Mouse (Mus musculus): ENCODE measurements around the gene Nup85. TPM values are rescaled to one million over a fixed set of nuclear protein-coding genes. Genes with fewer than 3 reads are reported as not detected.
A peak's percentile ranks its signal among the peaks of the same experiment; 100 is the strongest.

Nup85 gene
- polyA plus RNA-seq (2012; rRNA removed): 184 and 187 TPM in 2 replicates
- polyA plus RNA-seq (2014; fragmentation: Nextera tagmentation; extraction: Ambion mirVana): 144 and 148 TPM in 2 replicates

DNA sequence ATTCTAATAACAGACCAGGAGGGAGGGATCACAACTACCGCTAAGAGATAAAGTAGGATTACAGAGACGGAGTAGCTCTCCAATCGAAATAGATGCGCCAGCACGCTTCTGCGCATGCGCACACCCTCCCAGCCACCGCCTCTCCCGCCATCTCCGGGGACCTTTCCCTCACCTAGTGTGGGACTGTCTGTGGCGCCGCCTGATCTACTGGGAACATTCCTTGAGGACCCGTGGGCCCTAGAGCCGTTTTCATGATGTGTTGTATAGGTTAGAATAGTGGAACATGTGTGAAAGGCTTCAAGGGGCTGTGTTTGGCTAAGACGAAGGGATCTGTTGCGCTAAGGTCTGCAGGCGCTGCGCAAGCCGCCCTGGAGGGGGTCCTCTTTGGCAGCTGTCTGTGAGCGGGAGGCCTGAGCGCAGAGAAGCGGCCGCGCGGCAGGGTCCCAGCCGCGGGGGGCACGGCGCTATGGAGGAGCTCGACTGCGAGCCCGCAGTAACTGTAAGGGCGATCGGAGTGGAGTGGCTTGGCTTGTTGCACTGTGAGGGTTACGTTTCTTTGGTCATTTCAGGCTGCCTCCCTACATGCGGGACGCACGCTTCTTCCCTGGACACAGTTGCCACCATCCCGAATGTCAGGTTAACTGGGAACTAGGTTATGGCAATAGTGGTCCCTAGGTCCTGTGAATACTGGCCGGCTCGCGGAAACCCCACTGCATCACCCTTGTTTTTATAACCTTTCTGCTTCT is at the start of gene Nup85:
TSS of gene Nup85 (plus strand) at position 371 of the 746 bp plus-strand sequence.
- ATAC-seq (ENCODE audit: low FRiP score, low read depth): peak; percentile 92
- under 1% methylated on average over 42 of the region's 42 CpGs for WGBS
- TF ChIP-seq POLR2A (IDR thresholded peaks at IDR 0.05; ENCODE audit: borderline replicate concordance, extremely low read depth, insufficient read depth, insufficient read length): peak; percentile 85

DNA sequence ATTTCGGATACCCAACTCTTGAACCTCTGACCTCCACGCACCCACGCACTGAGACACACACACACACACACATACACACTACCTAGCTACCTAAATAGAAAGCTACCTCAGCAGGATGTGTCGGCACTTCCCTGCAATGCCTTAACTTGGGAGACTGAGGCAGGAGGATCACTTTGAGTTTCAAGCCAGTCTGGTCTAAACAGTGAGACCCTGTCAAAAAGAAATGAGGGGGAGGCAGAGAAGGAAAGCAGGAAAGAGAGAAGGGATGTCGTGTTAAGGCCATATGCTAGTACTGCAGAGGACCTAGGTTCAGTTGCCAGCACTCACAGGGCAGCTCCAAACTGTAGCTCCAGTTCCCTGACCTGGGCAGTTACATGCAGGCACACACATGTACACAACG is 49.2 kb upstream of the Nup85 start:
- no peaks in the 10 kb centered on the region; the same call in 1 of the 2 replicates for H3K36me3 ChIP-seq (ENCODE audit: control insufficient read depth, insufficient read depth, low read length)
- no peaks in the 10 kb centered on the region for H3K9me3 ChIP-seq (ENCODE audit: control insufficient read depth, low read length)
- no peak for DNase-seq (ENCODE audit: low spot score)
- 74% methylated on average over 6 of the region's 6 CpGs for WGBS
- no peak overlapping the region for H3K9ac ChIP-seq (ENCODE audit: low read depth, low read length, severe bottlenecking)
- H3K4me3 ChIP-seq (replicated peaks; ENCODE audit: low read length): no peak overlapping the region
- ATAC-seq (ENCODE audit: low FRiP score, low read depth): no peak
- 0 out of 2 replicates have a peak overlapping the region, but pooled peaks have one; percentile 0 for H3K4me2 ChIP-seq (replicated peaks; ENCODE audit: low read depth, low read length, severe bottlenecking)
- H3K4me1 ChIP-seq (ENCODE audit: control insufficient read depth, insufficient read depth, low read length): peaks cover 31% of the 10 kb centered on the region
- H3K27ac ChIP-seq (replicated peaks; ENCODE audit: low read depth, low read length): no peak overlapping the region
- no peak for TF ChIP-seq POLR2A (IDR thresholded peaks at IDR 0.05; ENCODE audit: borderline replicate concordance, extremely low read depth, insufficient read depth, insufficient read length)
- H3K27me3 ChIP-seq (ENCODE audit: control insufficient read depth, insufficient read depth, low read length): no peaks in the 10 kb centered on the region

More for the DNA sequence above, at the start of gene Nup85:
- H3K27ac ChIP-seq (replicated peaks; ENCODE audit: low read depth, low read length): peak within 1 kb of the TSS; percentile 78
- H3K9me3 ChIP-seq (ENCODE audit: control insufficient read depth, low read length): no peaks in the 10 kb centered on the region
- peak within 1 kb of the TSS; percentile 60 for H3K9ac ChIP-seq (ENCODE audit: low read depth, low read length, severe bottlenecking)
- H3K27me3 ChIP-seq (ENCODE audit: control insufficient read depth, insufficient read depth, low read length): no peaks in the 10 kb centered on the region
- H3K4me1 ChIP-seq (ENCODE audit: control insufficient read depth, insufficient read depth, low read length): peaks cover 8% of the 10 kb centered on the region
- peak within 1 kb of the TSS; percentile 57 for H3K4me3 ChIP-seq (replicated peaks; ENCODE audit: low read length)
- H3K36me3 ChIP-seq (ENCODE audit: control insufficient read depth, insufficient read depth, low read length): peaks cover 30% of the 10 kb centered on the region
- H3K4me2 ChIP-seq (replicated peaks; ENCODE audit: low read depth, low read length, severe bottlenecking): peak within 1 kb of the TSS; percentile 72
- DNase-seq (ENCODE audit: low spot score): peak; percentile 99

DNA sequence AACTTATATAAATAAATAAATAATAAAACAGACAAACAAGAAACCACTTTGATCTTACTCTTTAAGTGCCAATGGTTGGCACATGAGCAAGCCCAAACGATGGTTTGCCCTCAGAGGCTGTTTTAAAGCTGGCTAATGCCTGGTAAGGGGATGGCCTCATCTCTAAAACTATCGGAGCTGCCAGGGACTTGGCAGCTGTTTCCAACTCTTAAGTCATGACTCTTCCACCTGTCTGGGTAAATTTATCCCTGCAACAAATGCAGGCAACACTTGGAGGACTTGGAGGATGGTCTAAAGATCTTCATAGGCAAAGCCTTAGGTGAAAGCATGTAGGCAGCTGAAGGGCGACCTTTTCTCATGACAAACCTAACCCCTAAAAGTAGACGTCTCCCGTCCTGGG is 47.3 kb upstream of the Nup85 start:
- H3K9ac ChIP-seq (ENCODE audit: low read depth, low read length, severe bottlenecking): no peak overlapping the region
- H3K9me3 ChIP-seq (ENCODE audit: control insufficient read depth, low read length): no peaks in the 10 kb centered on the region
- WGBS: 69% methylated on average over 5 of the region's 5 CpGs
- ATAC-seq (ENCODE audit: low FRiP score, low read depth) (no peak), DNase-seq (ENCODE audit: low spot score) (no peak)
- H3K36me3 ChIP-seq (ENCODE audit: control insufficient read depth, insufficient read depth, low read length): peaks cover 2% of the 10 kb centered on the region; the same call in 1 of the 2 replicates
- H3K4me2 ChIP-seq (replicated peaks; ENCODE audit: low read depth, low read length, severe bottlenecking): no peak overlapping the region
- H3K27ac ChIP-seq (replicated peaks; ENCODE audit: low read depth, low read length): no peak overlapping the region
- H3K27me3 ChIP-seq (ENCODE audit: control insufficient read depth, insufficient read depth, low read length): no peaks in the 10 kb centered on the region
- no peak overlapping the region for H3K4me3 ChIP-seq (replicated peaks; ENCODE audit: low read length)
- peaks cover 11% of the 10 kb centered on the region for H3K4me1 ChIP-seq (ENCODE audit: control insufficient read depth, insufficient read depth, low read length)
- no peak for TF ChIP-seq POLR2A (IDR thresholded peaks at IDR 0.05; ENCODE audit: borderline replicate concordance, extremely low read depth, insufficient read depth, insufficient read length)

DNA sequence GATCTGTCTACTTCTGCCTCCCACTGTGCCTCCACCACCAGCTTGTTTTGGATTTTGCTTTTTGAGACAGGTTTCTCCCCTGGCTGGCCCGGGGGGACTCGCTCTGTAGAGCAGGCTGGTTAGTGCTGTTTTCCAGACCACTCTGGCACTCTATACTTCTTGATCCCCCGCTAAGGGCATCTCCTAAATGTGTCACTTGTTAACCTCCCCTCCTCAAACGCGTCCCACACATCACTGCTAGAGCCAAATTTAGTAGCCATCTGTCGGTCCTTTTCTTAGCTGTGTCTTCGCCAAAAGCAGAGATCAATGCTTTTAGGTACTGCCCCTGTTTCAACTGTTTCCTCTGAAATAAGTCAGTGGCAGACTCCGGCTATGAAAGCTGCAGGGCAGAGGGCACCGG is 45.5 kb upstream of the Nup85 start:
- Histone ChIP-seq H3K4me2 (replicated peaks; ENCODE audit: low read depth, low read length, severe bottlenecking) (no peak overlapping the region), H3K27ac (replicated peaks; ENCODE audit: low read depth, low read length) (no peak overlapping the region), H3K4me1 (ENCODE audit: control insufficient read depth, insufficient read depth, low read length) (no peaks in the 10 kb centered on the region), H3K36me3 (ENCODE audit: control insufficient read depth, insufficient read depth, low read length) (peaks cover 13% of the 10 kb centered on the region), H3K9ac (ENCODE audit: low read depth, low read length, severe bottlenecking) (no peak overlapping the region), H3K27me3 (ENCODE audit: control insufficient read depth, insufficient read depth, low read length) (no peaks in the 10 kb centered on the region), H3K9me3 (ENCODE audit: control insufficient read depth, low read length) (no peaks in the 10 kb centered on the region), H3K4me3 (replicated peaks; ENCODE audit: low read length) (no peak overlapping the region)
- no peak for TF ChIP-seq POLR2A (IDR thresholded peaks at IDR 0.05; ENCODE audit: borderline replicate concordance, extremely low read depth, insufficient read depth, insufficient read length)
- ATAC-seq (ENCODE audit: low FRiP score, low read depth) (no peak), DNase-seq (ENCODE audit: low spot score) (no peak)
- 46% methylated on average over 9 of the region's 9 CpGs for WGBS

DNA sequence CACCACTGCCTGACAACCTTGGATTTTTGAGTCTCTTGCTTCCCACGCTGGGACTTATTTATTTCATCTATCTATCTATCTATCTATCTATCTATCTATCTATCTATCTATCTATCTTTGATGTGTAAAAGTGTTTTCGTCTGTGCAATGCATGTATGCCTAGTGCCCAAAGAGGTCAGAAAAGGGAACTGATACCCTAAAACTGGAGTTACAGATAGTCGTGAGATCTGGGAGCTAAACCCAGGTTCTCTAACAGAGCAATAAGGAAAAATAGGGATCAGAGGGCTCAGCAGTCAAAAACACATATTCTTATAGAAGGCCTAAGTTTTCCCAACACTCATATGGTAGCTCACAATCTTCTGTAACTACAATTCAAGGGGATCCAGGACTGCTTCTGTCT is 44.7 kb upstream of the Nup85 start:
- Histone ChIP-seq H3K4me1 (ENCODE audit: control insufficient read depth, insufficient read depth, low read length) (no peaks in the 10 kb centered on the region), H3K9me3 (ENCODE audit: control insufficient read depth, low read length) (no peaks in the 10 kb centered on the region), H3K9ac (ENCODE audit: low read depth, low read length, severe bottlenecking) (no peak overlapping the region), H3K4me2 (replicated peaks; ENCODE audit: low read depth, low read length, severe bottlenecking) (no peak overlapping the region), H3K27ac (replicated peaks; ENCODE audit: low read depth, low read length) (no peak overlapping the region), H3K27me3 (ENCODE audit: control insufficient read depth, insufficient read depth, low read length) (no peaks in the 10 kb centered on the region), H3K36me3 (ENCODE audit: control insufficient read depth, insufficient read depth, low read length) (peaks cover 22% of the 10 kb centered on the region), H3K4me3 (replicated peaks; ENCODE audit: low read length) (no peak overlapping the region)
- no peak for DNase-seq (ENCODE audit: low spot score)
- no peak for ATAC-seq (ENCODE audit: low FRiP score, low read depth)
- no peak for TF ChIP-seq POLR2A (IDR thresholded peaks at IDR 0.05; ENCODE audit: borderline replicate concordance, extremely low read depth, insufficient read depth, insufficient read length)
- WGBS: 86% methylated on average over 3 of the region's 3 CpGs
